Mouse (Mus musculus) megakaryocyte progenitor cell, adult 5-6 weeks (primary cell): ENCODE measurements around the gene Slc13a3. TPM values are rescaled to one million over a fixed set of nuclear protein-coding genes. Genes with fewer than 3 reads are reported as not detected.

ENCODE experiments used
- ATAC-seq: replicated peaks from 2 replicates; pipeline ENCODE4 v1.8.0; 2016; ENCODE audit warnings: mild to moderate bottlenecking, moderate TSS enrichment, inconsistent platforms; ENCODE audit not compliant: poor library complexity
- total RNA-seq, 2 experiments: library from RNA; stranded (forward) in 1 of 2; stranded (reverse) in 1 of 2; fragments of 157-497, 149-512 nt in 1 of 2; fragments of 200-1000 nt in 1 of 2; gene quantifications; 2 replicates each; pipeline versions ENCODE4 v1.2.3 to v1.2.4; 2015 to 2017

The Slc13a3 gene
- total RNA-seq, 2 experiments from 2014 or later: 0.08 TPM; not detected in 1

DNA sequence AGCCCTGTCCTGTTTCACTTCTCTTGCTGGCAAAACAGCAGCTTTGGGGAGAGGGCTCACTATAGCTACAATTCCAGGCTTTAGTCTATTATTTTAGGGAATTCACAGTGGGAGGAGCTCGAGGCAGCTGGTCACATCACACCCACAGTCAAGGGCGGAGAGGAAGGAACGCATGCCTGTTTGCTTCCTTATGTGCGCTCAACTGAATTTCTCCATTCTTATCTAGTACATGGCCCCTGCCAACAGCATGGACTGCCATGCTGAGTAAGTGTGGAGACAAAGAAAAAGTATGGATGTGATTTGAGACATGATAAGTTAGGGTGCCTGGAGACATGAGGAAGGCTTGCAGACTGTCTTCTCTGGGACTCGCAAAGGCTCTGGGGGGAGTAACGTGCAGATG is 11.1 kb upstream of the Slc13a3 start:
- ATAC-seq: no peak

GRCm38 (mm10) chr2:165482003-165482402 is 9.0 kb upstream of the Slc13a3 start:
- ATAC-seq: no peak

GRCm38 (mm10) chr2:165475850-165476249 is 2.8 kb upstream of the Slc13a3 start:
- ATAC-seq: no peak

DNA sequence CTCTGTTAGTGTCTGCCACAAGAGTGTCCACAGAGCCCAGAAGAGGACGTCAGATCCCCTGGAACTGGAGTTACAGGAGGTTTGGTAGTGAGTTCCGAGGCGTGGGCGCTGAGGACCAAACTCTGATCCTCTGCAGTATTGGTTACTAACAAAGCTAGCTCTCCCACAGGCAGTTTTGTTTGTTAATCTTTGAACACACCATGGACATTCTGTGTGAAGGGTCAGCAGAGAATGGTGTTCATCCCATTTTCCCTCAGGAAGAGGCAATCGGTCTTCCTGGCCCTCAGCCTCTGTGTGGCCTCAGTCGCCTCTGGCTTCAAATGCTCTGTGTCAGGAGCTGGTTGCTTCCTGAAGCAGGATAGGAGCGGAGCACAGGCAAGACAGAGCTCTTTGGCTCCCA is 2.4 kb upstream of the Slc13a3 start:
- no peak for ATAC-seq

DNA sequence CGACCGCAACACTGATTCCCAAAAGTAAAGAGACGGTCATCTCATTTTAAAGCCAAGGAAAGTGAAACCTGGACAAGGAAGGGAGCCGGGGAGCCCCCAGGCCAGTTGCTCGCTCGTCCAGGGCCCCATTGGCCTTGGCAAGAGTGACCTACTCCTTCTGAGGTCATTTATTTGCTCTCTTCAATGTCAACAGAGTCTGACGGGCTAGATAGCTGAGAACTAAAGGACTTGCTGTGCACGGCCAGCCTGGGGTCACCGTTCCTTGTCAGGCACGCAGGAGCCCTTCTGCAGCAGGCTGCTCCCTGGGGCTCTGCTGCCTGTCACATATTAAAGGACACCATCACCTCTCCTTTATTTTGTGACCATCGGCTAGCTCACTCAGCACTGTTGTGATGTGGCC is 1.1 kb downstream of the Slc13a3 start:
- ATAC-seq: no peak

- peak; percentile 61; the same call in 1 of the 2 replicates for ATAC-seq
These were observed 2.9 kb downstream of the Slc13a3 start for GRCm38 (mm10) chr2:165470167-165470566.

- ATAC-seq: no peak
These were observed 5.1 kb downstream of the Slc13a3 start for GRCm38 (mm10) chr2:165467824-165468452.

GRCm38 (mm10) chr2:165459663-165460062 is 13.4 kb downstream of the Slc13a3 start:
- no peak for ATAC-seq

DNA sequence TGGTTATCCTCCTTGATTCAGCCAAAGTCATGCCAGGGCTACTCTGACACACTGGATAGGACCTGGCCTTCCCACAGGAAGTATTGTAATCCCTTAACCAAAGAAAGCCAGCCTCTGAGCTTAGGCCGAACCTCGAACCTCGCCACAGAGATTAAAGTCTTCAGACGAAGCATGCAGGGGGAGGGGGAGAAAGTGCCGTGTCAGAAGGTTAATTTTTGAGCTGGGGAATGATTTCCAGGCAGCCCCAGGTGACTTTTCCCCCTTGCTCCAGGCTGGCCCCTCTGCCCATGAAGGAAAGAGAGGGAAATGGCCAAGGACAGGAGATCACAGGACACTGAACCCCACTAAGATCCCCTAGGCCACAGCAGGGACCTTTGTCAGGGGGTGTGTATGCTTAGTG is 14.8 kb downstream of the Slc13a3 start:
- ATAC-seq: no peak

GRCm38 (mm10) chr2:165456710-165457109 is 16.3 kb downstream of the Slc13a3 start:
- ATAC-seq: peak; percentile 54

- ATAC-seq: peak; percentile 77
These were observed 20.0 kb downstream of the Slc13a3 start for GRCm38 (mm10) chr2:165452730-165453693.

DNA sequence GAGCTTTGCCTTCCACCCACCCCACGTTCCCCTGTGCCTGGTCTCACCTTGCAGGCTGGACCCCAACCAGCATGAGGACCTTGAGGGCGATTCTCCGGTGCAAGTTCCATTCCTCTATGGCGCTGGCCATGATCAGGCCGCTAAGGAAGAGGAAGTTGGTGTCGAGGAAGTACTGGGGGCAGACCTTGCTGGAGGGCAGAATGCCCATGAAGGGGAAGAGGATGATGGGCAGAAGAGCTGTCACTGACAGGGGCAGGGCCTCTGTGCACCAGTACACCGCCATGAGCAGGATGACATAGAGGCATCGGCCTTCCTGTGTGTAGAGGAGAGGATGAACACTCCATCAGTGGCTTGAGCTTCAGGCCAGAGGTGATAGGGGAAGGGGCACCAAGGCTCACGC is 24.6 kb downstream of the Slc13a3 start:
- peak; percentile 36 for ATAC-seq

GRCm38 (mm10) chr2:165444861-165445260 is 28.2 kb downstream of the Slc13a3 start:
- ATAC-seq: peak; percentile 52

DNA sequence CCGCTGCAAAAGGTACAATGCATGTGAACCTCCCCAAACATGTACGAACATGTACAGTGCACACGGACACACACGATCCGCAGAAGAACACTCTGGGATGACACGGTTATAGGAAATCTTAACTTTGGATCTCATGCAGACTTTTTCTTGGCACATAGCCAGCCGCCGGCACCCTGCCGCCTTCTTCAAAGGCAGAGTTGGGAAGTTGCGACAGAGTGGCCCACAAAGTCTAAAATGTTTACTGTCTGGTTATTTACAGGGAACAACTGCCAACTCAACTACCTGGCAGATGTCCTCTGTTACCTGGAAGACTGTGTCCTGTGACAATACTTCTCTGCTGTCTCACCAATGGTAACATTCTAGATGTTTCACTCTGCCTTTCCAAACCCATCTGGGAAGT is 30.0 kb downstream of the Slc13a3 start:
- ATAC-seq: no peak

DNA sequence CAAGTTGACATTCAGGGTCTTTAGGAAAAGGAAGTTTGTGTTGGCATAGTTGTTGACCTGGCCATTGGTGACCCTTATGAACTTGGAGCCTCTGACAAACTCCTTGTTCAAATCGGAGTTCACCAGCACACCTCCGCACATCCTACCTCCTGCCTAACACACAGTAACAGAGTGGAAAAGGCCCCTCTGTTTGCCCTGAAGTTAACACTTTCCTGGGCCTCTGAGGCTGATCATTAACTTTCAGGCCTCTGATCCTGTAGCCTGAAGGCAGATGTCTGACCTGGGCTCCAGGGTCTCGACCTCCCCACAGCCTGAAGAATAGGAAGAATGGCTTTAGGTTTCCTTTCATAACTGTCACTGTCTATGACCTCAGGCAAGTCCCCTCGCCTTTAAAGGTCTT is 31.4 kb downstream of the Slc13a3 start:
- ATAC-seq: no peak

- ATAC-seq: no peak
These were observed 33.4 kb downstream of the Slc13a3 start for GRCm38 (mm10) chr2:165439613-165440012.

DNA sequence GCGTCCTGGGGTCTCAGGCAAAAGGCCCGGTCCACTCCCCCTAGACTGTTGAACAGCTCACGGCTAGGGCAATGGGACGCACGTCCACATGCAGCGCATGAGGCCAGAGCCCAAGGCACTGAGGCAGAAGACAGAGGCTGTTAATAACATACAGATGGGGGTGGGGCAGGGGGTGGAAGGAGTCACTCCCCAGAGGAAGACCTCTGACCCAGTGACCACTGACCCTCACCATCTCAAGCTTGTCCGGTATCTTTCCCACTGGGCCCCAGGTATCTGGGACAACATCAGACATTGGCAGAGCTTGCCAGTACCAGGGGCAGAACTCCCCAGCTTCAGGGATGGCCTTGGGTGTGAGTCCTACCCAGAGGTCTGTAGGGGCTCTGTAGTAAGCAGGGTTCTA is 34.1 kb downstream of the Slc13a3 start:
- ATAC-seq: no peak

DNA sequence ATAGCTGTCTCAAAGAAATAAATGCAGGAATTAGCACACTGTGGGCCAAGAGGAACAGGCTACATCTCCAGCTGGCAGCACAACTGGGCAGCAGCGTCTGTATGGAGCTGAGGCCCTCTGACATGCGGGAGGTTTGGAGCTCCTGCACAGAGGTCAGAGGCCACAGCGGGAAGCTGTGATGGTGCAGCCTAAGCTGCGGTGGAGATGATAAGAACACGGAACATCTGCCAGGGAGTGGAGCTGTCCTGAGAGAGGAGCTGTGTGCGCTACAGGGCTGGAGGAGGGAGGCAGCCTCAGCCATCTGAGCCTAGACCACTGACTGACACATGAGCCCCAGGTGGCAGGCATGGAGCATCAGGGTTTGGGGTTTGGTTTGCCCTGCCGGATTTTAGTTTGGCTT is 44.3 kb downstream of the Slc13a3 start:
- ATAC-seq: no peak

DNA sequence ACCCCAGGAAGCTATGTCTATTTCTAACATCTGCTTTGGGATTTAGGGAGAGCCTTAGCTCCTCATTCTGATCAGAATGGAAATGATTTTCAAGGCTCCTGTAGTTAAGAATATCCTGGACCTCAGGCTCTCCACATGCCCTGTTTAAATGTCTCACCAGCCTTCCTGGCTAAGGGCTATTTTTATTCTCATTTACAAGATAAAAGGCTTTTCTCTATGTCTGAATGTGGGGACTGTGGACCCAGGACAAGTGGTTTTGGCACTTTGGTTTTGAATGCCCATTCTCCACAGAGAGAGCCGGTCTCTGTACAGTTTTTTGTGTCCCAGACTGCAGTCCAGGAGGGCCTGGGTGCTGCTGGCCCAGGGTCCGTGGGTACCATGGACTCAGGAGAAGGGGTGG is 52.8 kb downstream of the Slc13a3 start:
- no peak for ATAC-seq

DNA sequence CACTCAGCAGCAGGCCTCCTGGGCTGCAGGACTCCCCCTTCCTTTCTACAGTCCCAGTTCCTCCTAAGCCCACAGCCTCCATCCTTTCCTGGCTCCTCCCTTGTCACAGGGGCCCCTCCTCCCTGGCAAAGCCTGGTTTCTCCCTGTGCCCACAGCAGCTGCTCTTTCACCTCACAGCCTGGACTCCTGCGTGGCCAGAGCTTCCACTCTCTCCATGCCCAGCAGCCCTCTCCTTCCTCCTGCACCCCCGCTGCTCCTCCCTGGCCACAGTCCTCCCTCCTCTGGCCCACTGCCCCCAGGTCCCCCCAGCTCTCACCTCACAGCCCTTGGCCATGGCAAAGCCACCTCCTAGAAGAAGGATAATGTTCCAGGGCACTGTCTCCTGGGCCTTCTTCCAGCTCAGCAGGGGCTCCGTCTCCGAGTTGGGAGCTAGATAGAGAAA is 53.3 kb downstream of the Slc13a3 start:
- ATAC-seq: peak; percentile 76

DNA sequence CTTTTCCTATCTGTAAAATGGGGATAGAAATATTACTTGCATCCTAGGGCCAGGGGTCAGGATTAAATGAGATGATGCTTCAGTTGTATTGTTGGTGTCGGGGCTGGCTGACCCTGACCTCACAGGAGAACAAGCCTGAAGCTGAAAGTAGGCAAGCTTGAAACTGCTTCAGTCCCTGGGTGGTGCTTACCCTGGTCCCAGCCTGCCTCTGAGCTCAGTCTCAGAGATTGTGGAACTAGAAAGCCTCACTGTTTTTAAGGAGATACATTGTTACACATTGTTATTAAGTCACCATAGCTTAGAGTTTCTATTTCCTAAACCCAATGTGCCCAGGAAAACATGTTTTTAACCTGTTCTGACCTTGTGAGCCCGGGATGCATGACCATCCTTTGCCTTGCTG is 54.5 kb downstream of the Slc13a3 start:
- no peak for ATAC-seq

GRCm38 (mm10) chr2:165417291-165417690 is 55.7 kb downstream of the Slc13a3 start:
- ATAC-seq: peak; percentile 31; the same call in 1 of the 2 replicates
